Mouse (Mus musculus): ENCODE measurements around the gene Parvg.

DNA sequence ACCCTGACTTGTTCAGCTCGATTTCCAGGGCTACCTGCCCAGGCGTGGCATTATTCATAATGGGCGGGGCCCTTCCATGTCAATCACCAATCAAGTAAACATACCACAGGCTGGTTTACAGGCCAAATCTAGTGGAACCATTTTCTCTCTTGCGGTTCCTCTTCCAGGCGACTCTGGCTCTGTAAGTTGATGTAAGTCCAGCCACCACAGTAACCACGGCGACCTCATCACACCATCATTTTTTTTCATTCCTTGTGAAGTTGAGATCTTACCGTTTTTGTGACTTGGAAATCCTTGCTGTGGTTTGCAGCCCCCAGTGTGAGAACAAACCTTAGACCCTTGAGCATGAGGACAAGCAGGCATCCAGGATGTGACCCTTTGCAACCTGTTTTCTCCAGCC is 43.5 kb upstream of the Parvg start:
- TF ChIP-seq POLR2A (IDR thresholded peaks at IDR 0.05; ENCODE audit: control insufficient read depth in 1 of 2, insufficient read depth in 1 of 2, low read depth in 1 of 2, low read length in 2 of 2, poor library complexity in 1 of 2) (no peak), ZC3H11A (IDR thresholded peaks at IDR 0.05; ENCODE audit: low read depth, low read length) (no peak), USF2 (IDR thresholded peaks at IDR 0.05; ENCODE audit: borderline replicate concordance in 1 of 2, insufficient read depth in 1 of 2, low read depth in 1 of 2, low read length in 2 of 2) (no peak), JUND (IDR thresholded peaks at IDR 0.05; ENCODE audit: low read depth, low read length) (no peak), CTCF (IDR thresholded peaks at IDR 0.05 in 2 of 3, conservative IDR thresholded peaks at IDR 0.05 in 1 of 3; ENCODE audit: control insufficient read depth in 1 of 3, insufficient read depth in 1 of 3, low read depth in 2 of 3, low read length in 3 of 3, poor library complexity in 1 of 3, severe bottlenecking in 1 of 3) (no peak), MEF2A (IDR thresholded peaks at IDR 0.05; ENCODE audit: extremely low read depth, insufficient replicate concordance, low read depth, low read length, poor library complexity, severe bottlenecking) (no peak), E2F4 (IDR thresholded peaks at IDR 0.05; ENCODE audit: borderline replicate concordance, low read depth, low read length) (no peak), NRF1 (IDR thresholded peaks at IDR 0.05; ENCODE audit: insufficient read depth, low read depth, low read length, poor library complexity, severe bottlenecking) (no peak), MAZ (IDR thresholded peaks at IDR 0.05; ENCODE audit: low read depth, low read length) (no peak), TCF12 (IDR thresholded peaks at IDR 0.05; ENCODE audit: low read depth, low read length) (no peak), GATA1 (IDR thresholded peaks at IDR 0.05; ENCODE audit: low read depth, low read length) (no peak)

Measured in MEL (cell line).